Mouse (Mus musculus): ENCODE data around the gene Cbr1. TPM values are rescaled to one million over a fixed set of nuclear protein-coding genes. Genes with fewer than 3 reads are reported as not detected.

Gene Cbr1
- total RNA-seq, 2 experiments from 2014 or later: 17.4 to 27.5 TPM

GRCm38 (mm10) chr16:93586382-93586781, 19.3 kb upstream of the Cbr1 start:
- intact Hi-C loops (cut with DNase I): no loop called here
- no peak for DNase-seq
- no peak for TF ChIP-seq CTCF (IDR thresholded peaks at IDR 0.05)
- H3K27ac ChIP-seq: no peak overlapping the region
- H3K4me3 ChIP-seq: no peak overlapping the region

DNA sequence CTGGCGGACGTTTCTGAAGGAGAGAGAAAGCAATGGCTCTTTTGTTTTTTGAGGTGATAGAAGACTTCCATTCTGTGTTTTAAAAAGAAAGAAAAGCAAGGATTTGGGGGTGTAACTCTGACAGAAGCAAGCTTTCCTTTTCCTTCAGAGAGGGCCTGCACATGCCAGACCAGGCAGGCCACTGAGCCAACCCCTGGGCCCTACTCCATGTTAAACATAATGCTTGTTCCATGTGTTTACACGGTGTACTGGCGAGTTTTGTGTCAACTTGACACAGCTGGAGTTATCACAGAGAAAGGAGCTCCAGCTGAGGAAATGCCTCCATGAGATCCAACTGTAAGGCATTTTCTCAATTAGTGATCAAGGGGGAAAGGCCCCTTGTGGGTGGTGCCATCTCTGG, 17.4 kb upstream of the Cbr1 start:
- intact Hi-C loops (cut with DNase I): no loop called here
- no peak overlapping the region for H3K4me3 ChIP-seq
- TF ChIP-seq CTCF (IDR thresholded peaks at IDR 0.05): no peak
- no peak overlapping the region for H3K27ac ChIP-seq
- no peak for DNase-seq

DNA sequence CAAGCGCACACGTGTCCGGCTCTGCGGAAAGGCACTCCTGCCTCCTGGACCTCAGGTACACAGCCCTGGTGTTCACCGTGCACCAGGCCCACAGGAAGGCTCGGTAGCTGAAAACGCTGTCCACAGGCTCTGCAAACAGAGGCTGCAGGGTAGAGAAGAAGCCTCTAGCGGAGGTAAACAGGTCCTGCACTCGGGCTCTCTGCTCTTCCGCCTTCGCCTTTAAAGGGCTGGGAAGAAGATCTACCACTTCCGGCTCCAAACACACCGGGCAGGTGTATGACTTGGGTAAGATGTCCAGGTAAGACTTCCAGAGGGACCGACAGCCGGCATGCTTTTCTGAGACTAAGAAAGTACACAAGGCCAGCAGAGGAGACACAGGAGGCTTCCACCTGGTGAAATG, 14.7 kb upstream of the Cbr1 start:
- H3K27ac ChIP-seq: no peak overlapping the region
- H3K4me3 ChIP-seq: no peak overlapping the region
- intact Hi-C loops (cut with DNase I): no loop called here
- TF ChIP-seq CTCF (IDR thresholded peaks at IDR 0.05): no peak
- no peak for DNase-seq

DNA sequence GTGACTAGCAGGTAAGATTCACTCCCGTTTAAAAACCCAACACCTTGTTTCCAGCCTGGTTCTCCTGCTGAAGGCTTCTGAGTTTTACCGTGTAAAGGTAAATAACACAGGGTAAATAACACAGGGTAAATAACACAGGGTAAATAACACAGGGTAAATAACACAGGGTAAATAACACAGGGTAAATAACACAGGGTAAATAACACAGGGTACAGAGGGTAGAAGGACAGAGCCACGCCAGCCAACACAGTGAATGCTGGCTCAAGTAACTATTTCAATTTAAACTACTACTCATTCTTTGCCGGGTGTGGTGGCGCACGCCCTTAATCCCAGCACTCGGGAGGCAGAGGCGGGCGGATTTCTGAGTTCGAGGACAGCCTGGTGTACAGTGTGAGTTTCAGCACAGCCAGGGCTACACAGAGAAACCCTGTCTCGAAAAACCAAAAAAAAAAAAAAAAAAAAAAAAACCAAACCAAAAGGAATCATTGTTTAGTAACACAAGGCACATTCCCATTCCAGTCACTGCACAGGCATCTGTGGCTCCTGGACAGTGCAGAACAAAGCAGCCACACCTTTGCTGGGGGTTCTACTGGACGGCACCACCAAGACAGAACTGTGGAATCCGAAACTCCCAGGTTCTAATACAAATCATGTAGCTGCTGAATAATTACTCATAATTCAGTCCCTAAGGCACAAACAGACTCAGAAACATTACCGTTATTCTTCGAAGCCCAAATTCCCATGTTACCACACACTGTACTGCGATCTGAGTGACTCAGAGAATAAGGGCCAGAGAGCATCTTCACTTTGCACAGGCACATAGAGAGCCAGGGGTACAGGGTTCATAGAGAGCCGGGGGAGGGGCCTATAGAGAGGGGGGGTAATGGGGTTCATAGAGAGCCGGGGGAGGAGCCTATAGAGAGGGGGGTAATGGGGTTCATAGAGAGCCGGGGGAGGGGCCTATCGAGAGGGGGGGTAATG, 13.9 kb upstream of the Cbr1 start:
- H3K27ac ChIP-seq: no peak overlapping the region
- no peak for DNase-seq
- TF ChIP-seq CTCF (IDR thresholded peaks at IDR 0.05): no peak
- intact Hi-C loops (cut with DNase I): no loop called here
- no peak overlapping the region for H3K4me3 ChIP-seq

DNA sequence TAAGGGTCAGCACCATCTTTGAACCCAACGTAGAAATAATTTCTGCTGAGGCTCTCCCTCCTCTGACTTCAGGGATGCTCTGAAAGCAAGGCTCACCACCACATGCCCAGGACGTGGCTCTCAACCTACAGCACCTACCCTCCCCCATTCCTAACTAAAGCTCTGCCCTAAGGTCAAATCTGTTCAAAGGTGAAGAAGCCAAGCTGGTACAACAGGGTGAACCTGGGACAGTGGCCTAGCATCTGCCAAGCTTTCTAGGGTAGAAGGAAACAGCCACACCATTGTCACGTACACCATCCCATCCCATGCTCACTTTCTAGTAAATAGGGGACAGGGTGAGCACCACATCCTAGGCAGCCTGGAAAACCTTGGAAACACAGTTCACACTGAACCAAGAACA, 12.9 kb upstream of the Cbr1 start:
- no peak for DNase-seq
- TF ChIP-seq CTCF (IDR thresholded peaks at IDR 0.05): no peak
- no peak overlapping the region for H3K4me3 ChIP-seq
- intact Hi-C loops (cut with DNase I): no loop called here
- no peak overlapping the region for H3K27ac ChIP-seq

GRCm38 (mm10) chr16:93593406-93593805, 12.2 kb upstream of the Cbr1 start:
- TF ChIP-seq CTCF (IDR thresholded peaks at IDR 0.05): no peak
- no peak for DNase-seq
- no peak overlapping the region for H3K4me3 ChIP-seq
- no peak overlapping the region for H3K27ac ChIP-seq
- intact Hi-C loops (cut with DNase I): no loop called here

DNA sequence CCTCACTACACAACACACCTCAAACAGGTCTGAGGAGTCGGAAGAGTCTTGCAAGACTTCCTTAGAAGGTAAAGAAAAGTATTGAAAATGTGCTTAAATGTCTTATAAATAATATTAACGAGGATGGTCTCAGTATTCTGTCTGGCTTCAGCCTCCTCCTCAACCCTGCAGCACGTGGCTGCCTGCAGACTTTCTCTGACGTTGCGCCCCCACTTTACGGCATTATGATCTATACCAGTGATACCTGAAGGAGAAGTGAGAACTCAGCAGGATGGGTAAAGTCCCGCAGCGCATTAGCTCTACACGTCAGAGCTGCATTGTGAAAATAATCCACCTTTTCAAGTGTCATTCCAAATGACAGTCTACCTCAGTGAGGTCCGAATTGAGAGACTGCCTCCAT, 11.2 kb upstream of the Cbr1 start:
- intact Hi-C loops (cut with DNase I): no loop called here
- no peak for DNase-seq
- TF ChIP-seq CTCF (IDR thresholded peaks at IDR 0.05): no peak
- Histone ChIP-seq H3K4me3 (no peak overlapping the region), H3K27ac (no peak overlapping the region)

- H3K27ac ChIP-seq: no peak overlapping the region
- no peak overlapping the region for H3K4me3 ChIP-seq
- DNase-seq: no peak
- intact Hi-C loops (cut with DNase I): no loop called here
- TF ChIP-seq CTCF (IDR thresholded peaks at IDR 0.05): no peak
These were observed 9.9 kb upstream of the Cbr1 start for GRCm38 (mm10) chr16:93595766-93596165.

- intact Hi-C loops (cut with DNase I): no loop called here
- H3K4me3 ChIP-seq: no peak overlapping the region
- no peak for DNase-seq
- TF ChIP-seq CTCF (IDR thresholded peaks at IDR 0.05): no peak
- no peak overlapping the region for H3K27ac ChIP-seq
These were observed 8.8 kb upstream of the Cbr1 start for GRCm38 (mm10) chr16:93596807-93597206.

DNA sequence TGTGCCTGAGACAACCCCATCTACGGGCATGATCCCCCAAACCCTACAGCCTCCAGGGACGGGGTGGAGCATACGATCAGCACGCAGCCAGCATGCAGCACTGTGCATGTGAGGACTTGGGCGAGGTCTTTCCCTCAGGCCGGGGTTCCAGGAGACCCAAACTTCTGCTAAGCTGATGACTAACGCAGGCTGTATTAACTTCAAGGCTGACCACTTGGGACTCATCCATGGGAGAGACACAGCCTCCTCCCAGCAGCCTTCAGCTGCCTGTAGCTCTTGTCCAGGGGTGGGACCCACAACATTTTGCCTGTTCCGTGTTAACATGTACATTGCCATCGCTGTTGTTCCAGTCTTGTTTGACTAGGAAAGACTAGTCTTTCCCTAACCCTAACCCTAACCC, 8.1 kb upstream of the Cbr1 start:
- Histone ChIP-seq H3K27ac (no peak overlapping the region), H3K4me3 (no peak overlapping the region)
- intact Hi-C loops (cut with DNase I): no loop called here
- no peak for TF ChIP-seq CTCF (IDR thresholded peaks at IDR 0.05)
- no peak for DNase-seq

- H3K27ac ChIP-seq: no peak overlapping the region
- intact Hi-C loops (cut with DNase I): no loop called here
- no peak overlapping the region for H3K4me3 ChIP-seq
- no peak for TF ChIP-seq CTCF (IDR thresholded peaks at IDR 0.05)
- no peak for DNase-seq
These were observed 6.2 kb upstream of the Cbr1 start for GRCm38 (mm10) chr16:93599461-93599860.

DNA sequence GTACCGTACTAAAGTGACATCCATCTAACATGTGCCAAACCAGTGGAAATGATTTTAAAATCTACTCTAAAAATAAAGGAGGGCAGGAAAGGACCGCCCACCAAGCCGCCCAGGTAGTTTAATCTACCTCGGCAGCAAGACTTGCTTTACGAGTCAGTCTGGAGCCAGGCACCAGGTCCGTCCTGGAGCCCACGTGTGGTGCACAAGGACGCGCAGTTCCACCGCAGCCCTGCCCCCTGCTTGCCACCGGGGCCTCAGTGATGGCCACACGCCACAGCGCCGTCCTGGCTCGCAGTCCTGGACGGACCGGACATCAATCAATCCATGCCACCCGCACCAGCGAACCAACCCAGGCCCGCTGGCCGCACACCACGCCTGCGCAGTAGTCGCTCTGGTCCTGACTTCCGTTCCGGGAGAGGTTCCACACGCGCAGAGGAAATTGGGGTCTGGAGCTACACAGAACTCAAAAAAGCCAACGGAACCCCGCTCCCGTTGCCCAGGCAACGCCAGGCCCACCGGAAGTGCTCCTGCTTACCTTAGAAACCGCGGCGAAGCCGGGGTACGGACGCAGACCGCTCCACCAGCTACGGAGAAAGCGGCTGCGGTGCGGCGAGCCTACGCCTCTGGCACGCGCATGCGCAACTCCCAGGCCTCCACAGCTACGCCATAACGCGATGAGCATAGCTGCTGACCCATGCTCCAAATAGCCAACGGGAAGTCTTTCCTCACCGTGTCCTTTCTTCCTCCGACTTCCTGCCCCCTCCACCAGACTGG, 2.0 kb upstream of the Cbr1 start, which contains the start of gene Setd4:
Setd4 (minus strand) TSS at position 625 of the 774 bp plus-strand sequence.
- H3K4me3 ChIP-seq: peak within 1 kb of the TSS; percentile 75
- DNase-seq: peak; percentile 98
- TF ChIP-seq CTCF (IDR thresholded peaks at IDR 0.05): peak; percentile 17; the same call in 1 of the 2 replicates
- H3K27ac ChIP-seq: peak within 1 kb of the TSS; percentile 95
- intact Hi-C loops (cut with DNase I): no loop called here

GRCm38 (mm10) chr16:93604481-93604969, 1.1 kb upstream of the Cbr1 start:
- no peak for TF ChIP-seq CTCF (IDR thresholded peaks at IDR 0.05)
- H3K4me3 ChIP-seq: peak overlapping the region; percentile 75
- intact Hi-C loops (cut with DNase I): no loop called here
- H3K27ac ChIP-seq: peak overlapping the region; percentile 95
- no peak for DNase-seq

All from gastrocnemius, adult 2 months (tissue).